Mouse (Mus musculus) embryonic facial prominence, embryonic 14.5 days (tissue): ENCODE data around the gene Gm28308. TPM values are rescaled to one million over a fixed set of nuclear protein-coding genes. Genes with fewer than 3 reads are reported as not detected.
A peak's percentile ranks its signal among the peaks of the same experiment; 100 is the strongest.

Experiments used
- ATAC-seq: fragments of 200-750 bp; cut with Nextera tagmentation; 2 replicates; pipeline ENCODE4 v1.8.0; 2017; ENCODE audit warnings: low read depth, moderate number of reproducible peaks, moderate TSS enrichment
- DNase-seq: peaks from one replicate; pipeline ENCODE4 v3.0.0-alpha.2; 2015; ENCODE audit warnings: low spot score
- H3K27ac ChIP-seq: fragments of 300-500 bp; sonication (generic); replicated peaks from 2 replicates; pipeline ENCODE4 v1.5.1; 2014; ENCODE audit warnings: low read depth, mild to moderate bottlenecking, low read length, moderate library complexity
- H3K27me3 ChIP-seq: fragments of 300-500 bp; sonication (generic); replicated peaks from 2 replicates; pipeline ENCODE4 v1.6.1; 2014; ENCODE audit warnings: low read length; ENCODE audit not compliant: control insufficient read depth, insufficient read depth
- H3K36me3 ChIP-seq: fragments of 300-500 bp; sonication (generic); 2 replicates; pipeline ENCODE4 v1.6.1; 2014; ENCODE audit warnings: low read length, mixed read lengths; ENCODE audit not compliant: control insufficient read depth, insufficient read depth
- H3K4me1 ChIP-seq: fragments of 300-500 bp; sonication (generic); 2 replicates; pipeline ENCODE4 v1.6.1; 2014; ENCODE audit warnings: antibody characterized with exemption, low read length; ENCODE audit not compliant: control insufficient read depth, insufficient read depth
- H3K4me2 ChIP-seq: fragments of 300-500 bp; sonication (generic); 2 replicates; pipeline ENCODE4 v1.6.1; 2014; ENCODE audit warnings: low read depth, mild to moderate bottlenecking, low read length, moderate library complexity, mixed read lengths
- H3K4me3 ChIP-seq: fragments of 300-500 bp; sonication (generic); 2 replicates; pipeline ENCODE4 v1.5.1; 2014; ENCODE audit warnings: low read depth, mild to moderate bottlenecking, low read length
- H3K9ac ChIP-seq: fragments of 300-500 bp; sonication (generic); 2 replicates; pipeline ENCODE4 v1.6.1; 2014; ENCODE audit warnings: low read depth, mild to moderate bottlenecking, low read length, moderate library complexity, mixed read lengths
- H3K9me3 ChIP-seq: fragments of 300-500 bp; sonication (generic); 2 replicates; pipeline ENCODE4 v1.6.1; 2016; ENCODE audit warnings: low read length; ENCODE audit not compliant: control insufficient read depth
- WGBS: fragments of 180-500 bp; shearing (Covaris S2); extraction: QIAGEN DNeasy Blood & Tissue Kit; methylation state at CpG from one replicate; pipeline ENCODE4 v1.1.7; 2014; 5-methylcytosine and 5-hydroxymethylcytosine counted together
- polyA plus RNA-seq: library from polyadenylated mRNA; unstranded; fragments of >200 nt; fragmentation: Nextera tagmentation; extraction: Ambion mirVana; gene quantifications from 2 replicates; pipeline ENCODE4 v1.2.1, GENCODE M21; 2014

Gene Gm28308
- polyA plus RNA-seq, 1 experiment from 2014 or later = not detected

DNA sequence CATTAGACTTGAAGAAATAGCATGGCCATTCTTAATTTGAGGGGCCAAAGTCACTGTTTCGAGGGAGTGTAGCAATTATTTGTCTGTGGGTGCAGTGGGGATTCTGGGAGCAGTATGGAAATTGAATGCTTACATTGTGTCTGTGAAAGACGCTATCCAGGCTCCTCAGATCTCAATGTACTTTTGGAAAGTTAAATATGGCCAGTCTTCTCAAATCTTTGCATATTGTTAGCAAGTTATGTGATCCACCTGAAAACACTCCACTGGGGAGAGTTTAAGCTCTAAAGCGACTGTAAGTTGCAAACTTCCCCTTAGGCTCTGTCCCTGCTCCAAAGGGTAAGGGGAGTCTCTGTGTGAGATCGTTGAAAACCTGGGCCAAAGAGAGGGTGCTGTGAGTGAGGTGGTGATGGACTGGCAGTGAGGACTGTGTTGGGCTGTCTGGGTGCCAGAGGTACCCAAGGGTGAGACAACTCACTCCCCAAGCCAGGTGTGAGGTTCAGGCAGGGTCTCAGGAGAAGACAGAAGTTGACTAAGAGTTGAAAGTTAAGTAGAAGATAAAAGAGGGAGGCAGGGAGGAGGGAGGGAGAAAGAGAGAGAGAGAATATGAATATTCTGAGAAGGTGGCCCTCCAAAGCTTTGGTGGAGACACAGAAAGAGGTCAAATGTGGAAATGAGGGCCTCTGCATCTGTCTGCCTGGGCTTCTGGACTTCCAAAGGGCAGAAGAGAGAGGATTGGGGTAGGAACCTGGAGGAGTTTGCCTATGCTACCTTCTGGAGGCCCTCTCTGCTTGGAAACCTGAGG lies 6.1 kb downstream of the Gm28308 start:
- Histone ChIP-seq H3K27me3 (peaks cover 100% of the 10 kb centered on the region), H3K9me3 (no peaks in the 10 kb centered on the region), H3K9ac (no peak overlapping the region), H3K4me1 (0 out of 2 replicates have a peak, but pooled peaks cover 4% of the 10 kb centered on the region), H3K36me3 (no peaks in the 10 kb centered on the region), H3K27ac (no peak overlapping the region), H3K4me3 (no peak overlapping the region), H3K4me2 (no peak overlapping the region)
- DNase-seq (no peak), ATAC-seq (no peak)
- WGBS = 7% methylated on average over 4 of the region's 4 CpGs

DNA sequence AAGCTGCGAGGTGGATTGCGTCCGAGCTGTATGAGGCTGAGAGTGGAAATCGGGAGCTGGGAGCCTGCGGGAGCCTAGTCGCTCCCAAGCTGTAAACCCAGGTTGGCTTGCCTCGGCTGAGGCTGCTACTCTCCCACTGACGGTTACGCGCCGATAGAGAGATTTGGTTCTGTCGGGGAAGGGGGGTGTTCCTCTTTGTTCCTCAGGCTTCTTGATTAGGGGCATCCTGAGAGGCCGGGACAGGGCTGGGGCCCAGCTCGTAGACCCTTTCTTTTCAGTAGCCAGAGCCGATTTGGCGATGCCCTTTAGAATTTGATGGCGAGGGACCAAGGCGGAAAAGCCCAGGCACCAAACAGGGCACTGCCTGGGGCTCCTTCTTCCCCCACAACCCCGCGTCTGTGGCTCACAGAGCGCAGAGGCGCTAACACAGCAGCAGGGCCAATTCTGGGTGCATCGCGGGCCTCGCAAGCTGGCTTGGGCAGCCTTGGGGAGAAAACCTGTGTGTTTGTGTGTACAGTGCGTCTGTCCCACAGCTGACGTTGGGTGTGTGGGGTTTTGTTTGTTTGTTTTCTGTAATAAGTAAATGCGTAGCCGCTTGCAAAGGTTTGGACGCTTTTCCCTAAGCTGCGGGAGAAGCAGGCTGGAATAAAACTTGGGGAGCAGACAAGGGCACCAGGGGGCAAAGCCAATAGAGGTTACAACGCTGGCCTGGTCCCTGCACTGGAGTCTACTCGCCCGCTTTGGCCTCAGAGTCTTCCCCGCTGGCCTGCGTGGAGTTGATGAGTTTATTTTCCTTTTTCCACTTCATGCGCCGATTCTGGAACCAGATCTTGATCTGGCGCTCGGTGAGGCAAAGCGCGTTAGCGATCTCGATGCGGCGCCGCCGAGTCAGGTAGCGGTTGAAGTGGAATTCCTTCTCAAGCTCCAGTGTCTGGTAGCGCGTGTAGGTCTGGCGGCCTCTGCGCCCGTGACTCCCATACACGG lies 7.2 kb downstream of the Gm28308 start:
- DNase-seq = no peak
- Histone ChIP-seq H3K4me3 (no peak overlapping the region), H3K4me1 (0 out of 2 replicates have a peak, but pooled peaks cover 4% of the 10 kb centered on the region)

DNA sequence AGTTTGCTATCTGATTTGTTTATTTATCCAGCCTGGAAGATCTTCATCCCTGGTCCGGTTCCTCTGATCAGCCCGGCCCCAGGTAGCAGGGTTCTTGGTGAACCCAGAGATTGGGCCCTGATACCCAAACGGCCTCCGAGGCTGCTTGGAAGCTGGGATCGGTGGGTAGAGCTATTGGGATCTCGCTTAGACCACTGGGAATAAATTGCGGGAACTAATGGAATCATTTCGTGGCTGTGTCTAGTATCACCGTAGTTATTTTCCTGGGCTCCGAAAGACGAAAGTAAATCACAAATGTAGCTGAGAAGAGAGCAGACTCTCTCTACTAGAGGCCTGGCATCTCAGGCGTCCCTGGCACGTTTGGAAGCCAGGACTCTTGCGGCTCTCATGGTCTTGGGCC lies 7.9 kb downstream of the Gm28308 start:
- H3K4me2 ChIP-seq = no peak overlapping the region
- 6% methylated on average over 14 of the region's 14 CpGs for WGBS
- H3K27me3 ChIP-seq = peaks cover 100% of the 10 kb centered on the region
- H3K27ac ChIP-seq = no peak overlapping the region
- DNase-seq = no peak
- no peak overlapping the region for H3K9ac ChIP-seq
- H3K36me3 ChIP-seq = no peaks in the 10 kb centered on the region
- 0 out of 2 replicates have a peak, but pooled peaks cover 4% of the 10 kb centered on the region for H3K4me1 ChIP-seq
- H3K9me3 ChIP-seq = no peaks in the 10 kb centered on the region
- no peak overlapping the region for H3K4me3 ChIP-seq
- no peak for ATAC-seq

More for the DNA sequence above, 7.2 kb downstream of the Gm28308 start:
- H3K4me2 ChIP-seq = no peak overlapping the region; the same call in 1 of the 2 replicates
- 2% methylated on average over 54 of the region's 55 CpGs for WGBS
- H3K27me3 ChIP-seq = peaks cover 100% of the 10 kb centered on the region
- H3K36me3 ChIP-seq = no peaks in the 10 kb centered on the region
- ATAC-seq = no peak
- no peaks in the 10 kb centered on the region for H3K9me3 ChIP-seq
- H3K9ac ChIP-seq = no peak overlapping the region
- no peak overlapping the region for H3K27ac ChIP-seq

DNA sequence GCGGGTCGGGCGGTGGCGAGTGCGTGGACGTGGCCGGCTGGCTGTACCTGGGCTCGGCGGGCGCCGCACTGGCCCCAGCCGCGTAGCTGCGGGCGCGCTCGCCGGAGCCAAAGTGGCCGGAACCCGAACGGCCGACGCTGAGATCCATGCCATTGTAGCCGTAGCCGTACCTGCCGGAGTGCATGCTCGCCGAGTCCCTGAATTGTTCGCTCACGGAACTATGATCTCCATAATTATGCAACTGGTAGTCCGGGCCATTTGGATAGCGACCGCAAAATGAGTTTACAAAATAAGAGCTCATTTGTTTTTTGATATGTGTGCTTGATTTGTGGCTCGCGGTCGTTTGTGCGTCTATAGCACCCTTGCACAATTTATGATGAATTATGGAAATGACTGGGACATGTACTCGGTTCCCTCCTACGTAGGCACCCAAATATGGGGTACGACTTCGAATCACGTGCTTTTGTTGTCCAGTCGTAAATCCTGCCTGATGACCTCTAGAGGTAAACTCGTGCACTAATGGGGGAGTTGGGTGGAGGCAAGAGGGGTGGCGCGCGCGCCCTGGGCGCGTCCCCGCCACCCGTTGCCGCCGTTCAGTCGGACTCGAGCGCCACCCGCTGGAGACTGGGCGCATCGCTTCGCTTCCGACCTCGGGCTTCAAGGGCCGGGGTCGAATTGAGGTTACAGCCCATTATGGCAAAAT lies 8.9 kb downstream of the Gm28308 start, which contains the start of gene Hoxa5:
Gene Hoxa5 (minus strand): TSS at position 538 of the 703 bp plus-strand sequence.
- DNase-seq (no peak), ATAC-seq (no peak)
- Histone ChIP-seq H3K9ac (peak within 1 kb of the TSS; percentile 31; the same call in 1 of the 2 replicates), H3K9me3 (no peaks in the 10 kb centered on the region), H3K4me1 (0 out of 2 replicates have a peak, but pooled peaks cover 4% of the 10 kb centered on the region), H3K4me2 (peak within 1 kb of the TSS; percentile 47), H3K36me3 (no peaks in the 10 kb centered on the region), H3K27me3 (peaks cover 100% of the 10 kb centered on the region), H3K4me3 (peak within 1 kb of the TSS; percentile 34), H3K27ac (no peak within 1 kb of the TSS)
- under 1% methylated on average over 51 of the region's 65 CpGs for WGBS

DNA sequence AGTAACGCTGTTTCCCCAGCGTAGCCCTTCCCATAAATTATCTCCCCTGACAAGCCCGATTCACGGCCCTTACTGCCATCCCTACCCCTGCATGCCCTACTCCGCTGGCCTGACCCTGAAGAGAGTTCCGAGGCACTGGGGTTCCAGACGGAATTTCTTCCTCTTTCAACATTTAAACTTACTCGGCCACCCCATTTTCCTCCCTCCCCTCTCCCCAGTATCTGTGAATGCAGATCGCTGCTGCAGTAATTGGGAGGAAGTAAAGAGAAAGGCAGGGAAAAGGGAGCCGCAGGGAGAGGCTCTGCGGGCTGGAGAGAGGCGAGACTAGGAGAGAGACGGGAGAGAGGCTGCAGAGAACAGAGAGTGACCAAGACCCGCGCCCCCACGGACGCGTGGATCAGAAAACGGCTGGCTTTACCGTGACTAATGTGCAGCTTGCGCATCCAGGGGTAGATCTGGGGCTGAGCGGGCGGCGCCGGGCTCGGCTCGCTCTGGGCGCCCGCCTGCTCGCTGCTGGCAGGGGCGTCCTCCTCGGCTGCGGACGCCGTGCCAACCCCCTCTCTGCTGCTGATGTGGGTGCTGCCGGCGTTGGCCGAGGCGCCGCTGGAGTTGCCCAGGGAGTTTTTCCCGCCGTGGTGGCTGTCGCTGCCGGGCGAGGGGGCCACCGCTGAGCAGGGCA lies 9.6 kb downstream of the Gm28308 start:
- Histone ChIP-seq H3K4me2 (peak overlapping the region; percentile 47), H3K27ac (no peak overlapping the region), H3K27me3 (peaks cover 100% of the 10 kb centered on the region), H3K9me3 (no peaks in the 10 kb centered on the region), H3K9ac (peak overlapping the region; percentile 31; the same call in 1 of the 2 replicates), H3K4me1 (0 out of 2 replicates have a peak, but pooled peaks cover 4% of the 10 kb centered on the region), H3K36me3 (no peaks in the 10 kb centered on the region), H3K4me3 (peak overlapping the region; percentile 34)
- WGBS = under 1% methylated on average over 28 of the region's 46 CpGs
- no peak for DNase-seq
- 0 out of 2 replicates have a peak, but pooled peaks have one; percentile 37 for ATAC-seq

DNA sequence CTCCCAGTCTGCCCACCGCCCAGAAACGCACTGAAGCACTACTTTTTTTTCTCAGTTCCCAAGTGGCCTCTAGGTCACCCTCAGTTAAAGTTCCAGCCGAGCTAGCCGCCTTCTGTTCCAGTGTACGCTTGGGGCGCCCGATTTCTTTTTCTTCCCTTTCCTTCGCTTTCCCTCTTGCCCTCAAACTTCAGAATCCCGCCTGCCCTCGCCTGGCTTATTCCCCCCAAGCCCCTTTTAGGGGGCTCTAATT lies 10.1 kb downstream of the Gm28308 start:
- Histone ChIP-seq H3K27me3 (peaks cover 100% of the 10 kb centered on the region), H3K4me3 (peak overlapping the region; percentile 34), H3K4me2 (peak overlapping the region; percentile 47; the same call in 1 of the 2 replicates), H3K4me1 (0 out of 2 replicates have a peak, but pooled peaks cover 4% of the 10 kb centered on the region), H3K27ac (no peak overlapping the region), H3K9me3 (no peaks in the 10 kb centered on the region), H3K9ac (no peak overlapping the region), H3K36me3 (no peaks in the 10 kb centered on the region)
- ATAC-seq = no peak
- 1% methylated on average over 10 of the region's 10 CpGs for WGBS
- DNase-seq = no peak

DNA sequence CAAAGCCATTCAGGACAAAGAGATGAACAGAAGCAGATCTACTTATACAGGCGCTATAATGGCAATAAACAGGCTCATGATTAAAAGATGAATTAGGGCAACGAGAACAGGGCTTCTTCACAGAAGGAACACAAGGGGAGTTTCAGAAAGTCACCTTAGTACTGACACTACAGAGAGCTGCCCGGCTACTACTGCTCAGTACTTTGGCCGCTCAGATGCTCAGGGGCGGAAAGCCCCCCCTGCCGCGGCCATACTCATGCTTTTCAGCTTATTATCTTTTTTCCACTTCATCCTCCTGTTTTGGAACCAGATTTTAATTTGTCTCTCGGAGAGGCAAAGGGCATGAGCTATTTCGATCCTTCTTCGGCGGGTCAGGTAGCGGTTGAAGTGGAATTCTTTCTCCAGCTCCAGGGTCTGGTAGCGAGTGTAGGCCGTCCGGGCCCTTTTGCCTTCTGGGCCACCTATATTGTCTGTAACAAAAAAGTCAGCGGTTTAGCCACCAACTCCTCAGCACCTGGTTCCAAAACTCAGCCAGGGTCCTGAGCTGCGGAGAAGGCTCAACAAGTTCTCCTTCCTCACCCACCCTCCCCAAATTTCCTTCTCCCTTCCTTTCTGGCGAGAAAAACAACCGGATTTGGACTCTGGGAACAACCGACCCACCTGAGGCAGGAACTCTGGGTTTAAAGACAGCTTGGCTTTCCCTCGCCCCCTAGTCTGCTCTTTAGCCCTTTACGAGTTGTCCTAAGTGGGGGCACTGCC lies 10.6 kb downstream of the Gm28308 start:
- Histone ChIP-seq H3K4me3 (peak overlapping the region; percentile 34; the same call in 1 of the 2 replicates), H3K4me1 (0 out of 2 replicates have a peak, but pooled peaks cover 4% of the 10 kb centered on the region), H3K36me3 (no peaks in the 10 kb centered on the region), H3K27ac (no peak overlapping the region), H3K27me3 (peaks cover 100% of the 10 kb centered on the region), H3K9me3 (no peaks in the 10 kb centered on the region), H3K9ac (no peak overlapping the region), H3K4me2 (peak overlapping the region; percentile 47; the same call in 1 of the 2 replicates)
- DNase-seq (no peak), ATAC-seq (no peak)
- WGBS = 4% methylated on average over 22 of the region's 22 CpGs
